Mouse (Mus musculus): ENCODE results near the gene Igf1r. TPM values are rescaled to one million over a fixed set of nuclear protein-coding genes. Genes with fewer than 3 reads are reported as not detected.

The Igf1r gene
- polyA plus RNA-seq, 1 experiment from 2014 or later, result 34.7 TPM

DNA sequence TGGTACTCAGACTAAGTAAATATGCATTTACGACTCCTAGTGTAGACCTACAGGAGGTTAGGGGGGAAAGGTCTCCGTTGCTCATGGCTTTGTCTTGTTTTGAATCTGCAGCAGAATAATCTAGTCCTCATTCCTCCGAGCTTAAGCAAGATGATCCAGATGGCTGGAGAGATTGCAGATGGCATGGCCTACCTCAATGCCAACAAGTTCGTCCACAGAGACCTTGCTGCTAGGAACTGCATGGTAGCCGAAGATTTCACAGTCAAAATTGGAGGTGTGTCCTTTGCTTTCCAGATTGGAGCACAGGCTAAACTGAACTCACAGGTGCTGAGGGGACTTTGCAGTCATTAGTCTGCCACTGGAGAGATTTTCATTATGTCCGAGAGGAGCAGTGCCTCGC, 259.3 kb downstream of the Igf1r start:
- no peak for ATAC-seq (ENCODE audit: low FRiP score, low read depth)
- H3K27me3 ChIP-seq (replicated peaks), result no peaks in the 10 kb centered on the region
- no peak overlapping the region for H3K9ac ChIP-seq
- H3K27ac ChIP-seq, result no peak overlapping the region
- 90% methylated on average over 7 of the region's 7 CpGs for WGBS
- no peak overlapping the region for H3K4me3 ChIP-seq
- H3K36me3 ChIP-seq, result peaks cover 84% of the 10 kb centered on the region
- no peak overlapping the region for H3K4me2 ChIP-seq (replicated peaks)
- H3K4me1 ChIP-seq, result no peaks in the 10 kb centered on the region
- H3K9me3 ChIP-seq, result no peaks in the 10 kb centered on the region

DNA sequence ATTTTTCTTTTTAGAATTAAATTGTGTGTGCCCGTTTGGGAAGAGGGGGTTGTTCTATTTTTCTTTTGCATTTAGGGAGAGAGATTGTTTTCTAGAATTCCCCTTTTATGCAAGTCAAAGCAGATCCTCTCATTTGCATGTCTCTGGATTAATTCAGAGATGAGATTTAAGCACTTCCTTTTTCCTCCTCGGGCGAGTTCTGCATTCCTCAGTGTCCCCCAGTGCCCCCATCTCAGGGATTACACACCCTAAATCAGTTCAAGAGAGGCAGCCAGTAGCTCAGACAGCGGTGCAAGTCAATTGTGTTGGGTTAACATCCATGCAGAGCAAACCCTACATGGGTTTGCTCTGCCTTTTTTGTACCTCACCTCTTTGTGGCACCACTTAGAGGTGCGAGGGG, 261.2 kb downstream of the Igf1r start:
- Histone ChIP-seq H3K27me3 (replicated peaks) (no peaks in the 10 kb centered on the region), H3K27ac (no peak overlapping the region), H3K36me3 (peaks cover 86% of the 10 kb centered on the region), H3K9ac (no peak overlapping the region), H3K4me3 (no peak overlapping the region), H3K4me2 (replicated peaks) (no peak overlapping the region), H3K9me3 (no peaks in the 10 kb centered on the region), H3K4me1 (no peaks in the 10 kb centered on the region)
- no peak for ATAC-seq (ENCODE audit: low FRiP score, low read depth)
- WGBS, result 85% methylated on average over 5 of the region's 5 CpGs

DNA sequence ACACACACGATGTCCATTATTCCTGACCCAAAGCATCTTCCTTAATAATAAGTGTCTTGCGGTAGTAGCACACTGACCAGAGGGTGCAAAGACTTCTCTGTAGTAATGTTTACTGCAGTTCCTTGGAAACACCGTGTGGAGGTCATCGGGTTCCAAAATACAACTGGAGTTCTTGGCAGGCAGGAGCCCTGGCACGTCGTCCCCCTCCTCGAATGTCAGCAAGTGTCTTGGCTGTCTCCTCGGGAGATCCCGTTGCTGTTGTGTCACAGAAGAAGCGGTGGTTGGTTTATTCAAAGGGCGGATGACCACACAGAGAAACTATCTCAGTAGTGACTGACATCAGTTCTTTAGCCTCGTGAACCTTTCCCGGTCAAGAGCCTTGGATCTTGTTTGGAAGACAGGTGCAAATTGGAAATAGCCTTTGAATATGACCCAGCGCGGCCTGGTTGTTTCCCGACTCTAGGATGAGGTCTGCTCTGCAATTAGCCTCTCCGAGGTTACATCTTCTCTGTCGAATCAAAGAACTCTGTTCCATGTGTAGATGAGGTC, 263.0 kb downstream of the Igf1r start:
- no peak for ATAC-seq (ENCODE audit: low FRiP score, low read depth)
- Histone ChIP-seq H3K27me3 (replicated peaks) (no peaks in the 10 kb centered on the region), H3K4me3 (no peak overlapping the region), H3K36me3 (peaks cover 84% of the 10 kb centered on the region), H3K9ac (no peak overlapping the region), H3K27ac (no peak overlapping the region), H3K4me2 (replicated peaks) (no peak overlapping the region), H3K9me3 (no peaks in the 10 kb centered on the region), H3K4me1 (no peaks in the 10 kb centered on the region)
- WGBS, result 93% methylated on average over 18 of the region's 18 CpGs

DNA sequence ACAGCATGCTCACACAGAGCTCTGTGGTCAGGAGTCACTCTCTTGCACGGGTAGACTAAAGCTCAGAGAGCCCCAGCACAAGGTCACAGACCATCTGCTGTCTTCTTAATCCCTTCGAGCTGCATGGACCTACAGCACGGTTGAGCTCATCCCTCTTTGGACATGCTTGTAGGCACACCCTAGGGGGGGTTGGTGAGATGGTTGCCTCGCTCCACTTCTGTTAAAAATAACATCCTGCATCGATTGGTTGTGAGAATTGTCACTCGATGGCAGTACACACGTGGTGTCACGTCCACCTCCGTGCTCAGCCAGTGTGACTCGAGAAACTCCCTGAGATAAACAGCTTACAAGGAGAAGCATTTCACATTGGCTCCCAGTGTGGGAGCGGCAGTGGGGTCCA, 266.3 kb downstream of the Igf1r start:
- WGBS, result 96% methylated on average over 11 of the region's 11 CpGs
- Histone ChIP-seq H3K4me1 (peaks cover 7% of the 10 kb centered on the region; the same call in 1 of the 2 replicates), H3K9ac (no peak overlapping the region), H3K4me3 (no peak overlapping the region), H3K4me2 (replicated peaks) (no peak overlapping the region), H3K27me3 (replicated peaks) (no peaks in the 10 kb centered on the region), H3K9me3 (no peaks in the 10 kb centered on the region), H3K36me3 (peaks cover 67% of the 10 kb centered on the region), H3K27ac (no peak overlapping the region)
- no peak for ATAC-seq (ENCODE audit: low FRiP score, low read depth)

DNA sequence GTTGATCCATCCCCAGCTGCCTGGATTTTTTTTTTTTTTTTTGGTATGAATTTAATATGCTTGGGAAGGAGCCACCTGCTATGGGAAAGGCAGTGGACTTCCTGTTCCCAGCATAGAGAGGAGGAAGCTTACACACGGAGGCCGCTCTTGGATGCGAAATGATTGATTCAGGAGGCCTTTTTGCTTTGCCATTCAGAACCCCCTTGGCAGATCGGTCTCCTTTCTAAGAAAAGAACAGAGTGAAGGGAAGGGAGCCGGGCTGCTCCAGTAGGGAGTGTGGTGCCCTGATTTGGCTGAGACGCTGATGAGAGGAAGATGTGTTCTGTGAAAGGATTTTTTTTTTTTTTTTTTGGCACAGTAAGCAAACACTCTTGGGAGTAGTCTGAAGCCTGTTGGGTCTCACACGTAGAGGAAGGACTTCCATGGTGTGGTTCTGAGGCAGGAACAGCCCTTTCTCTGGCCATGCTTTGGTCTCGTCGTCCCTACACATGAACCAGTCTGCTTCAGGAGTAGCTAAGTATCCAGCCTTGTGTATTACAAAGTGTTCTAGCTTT, 269.1 kb downstream of the Igf1r start:
- no peak overlapping the region for H3K4me2 ChIP-seq (replicated peaks)
- peaks cover 7% of the 10 kb centered on the region; the same call in 1 of the 2 replicates for H3K4me1 ChIP-seq
- peaks cover 61% of the 10 kb centered on the region for H3K36me3 ChIP-seq
- H3K4me3 ChIP-seq, result no peak overlapping the region
- H3K27me3 ChIP-seq (replicated peaks), result no peaks in the 10 kb centered on the region
- 88% methylated on average over 9 of the region's 9 CpGs for WGBS
- no peak overlapping the region for H3K27ac ChIP-seq
- H3K9me3 ChIP-seq, result no peaks in the 10 kb centered on the region
- ATAC-seq (ENCODE audit: low FRiP score, low read depth), result no peak
- H3K9ac ChIP-seq, result no peak overlapping the region

DNA sequence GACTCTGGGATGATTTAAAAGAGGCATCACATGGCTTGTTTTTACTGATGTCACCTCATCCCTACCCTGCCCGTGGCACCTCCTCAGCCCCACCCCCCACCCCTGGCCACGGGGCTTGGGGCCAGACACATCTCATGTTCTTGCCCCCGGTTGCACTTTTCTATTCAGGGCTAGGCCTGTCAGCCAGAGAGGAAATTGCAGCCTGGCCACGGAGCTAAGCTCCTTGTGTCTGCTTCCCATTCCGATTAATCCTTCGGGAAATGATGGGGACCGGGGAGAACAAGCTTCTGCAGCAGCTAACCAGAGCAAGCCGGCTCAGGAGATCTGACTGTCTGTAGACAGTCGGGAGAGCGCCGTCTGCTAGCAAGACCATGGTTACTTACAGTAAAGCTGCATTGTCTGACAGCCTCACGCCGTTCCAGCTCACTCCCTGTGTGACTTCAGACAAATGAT, 270.8 kb downstream of the Igf1r start:
- H3K4me1 ChIP-seq, result peaks cover 8% of the 10 kb centered on the region; the same call in 1 of the 2 replicates
- H3K4me3 ChIP-seq, result no peak overlapping the region
- H3K27ac ChIP-seq, result no peak overlapping the region
- 70% methylated on average over 13 of the region's 13 CpGs for WGBS
- peaks cover 55% of the 10 kb centered on the region for H3K36me3 ChIP-seq
- H3K27me3 ChIP-seq (replicated peaks), result no peaks in the 10 kb centered on the region
- no peak for ATAC-seq (ENCODE audit: low FRiP score, low read depth)
- H3K9ac ChIP-seq, result no peak overlapping the region
- H3K9me3 ChIP-seq, result no peaks in the 10 kb centered on the region
- no peak overlapping the region for H3K4me2 ChIP-seq (replicated peaks)

DNA sequence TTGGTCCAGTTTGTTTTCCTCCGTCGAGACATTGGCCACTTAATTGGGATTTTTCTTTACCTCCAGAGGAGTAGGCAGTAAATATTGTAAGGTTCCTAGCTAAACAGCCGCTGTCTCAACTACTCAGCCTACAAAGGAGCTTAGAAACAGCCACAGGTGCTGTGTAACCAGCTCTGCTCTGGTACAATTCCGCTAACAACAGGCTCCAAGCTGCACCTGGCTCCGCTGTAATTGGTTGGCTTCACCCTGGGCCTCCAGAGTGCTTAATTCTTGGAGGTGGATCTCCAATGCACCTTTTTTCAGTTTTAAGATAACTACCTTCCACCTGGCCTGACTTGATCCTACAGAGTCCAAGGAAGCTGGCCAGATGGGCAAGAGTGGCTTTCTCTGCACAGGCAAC, 271.4 kb downstream of the Igf1r start:
- Histone ChIP-seq H3K4me3 (no peak overlapping the region), H3K9ac (no peak overlapping the region), H3K27ac (no peak overlapping the region), H3K4me1 (peaks cover 10% of the 10 kb centered on the region; the same call in 1 of the 2 replicates), H3K9me3 (no peaks in the 10 kb centered on the region), H3K4me2 (replicated peaks) (no peak overlapping the region), H3K27me3 (replicated peaks) (no peaks in the 10 kb centered on the region), H3K36me3 (peaks cover 51% of the 10 kb centered on the region)
- no peak for ATAC-seq (ENCODE audit: low FRiP score, low read depth)
- 94% methylated on average over 5 of the region's 5 CpGs for WGBS

DNA sequence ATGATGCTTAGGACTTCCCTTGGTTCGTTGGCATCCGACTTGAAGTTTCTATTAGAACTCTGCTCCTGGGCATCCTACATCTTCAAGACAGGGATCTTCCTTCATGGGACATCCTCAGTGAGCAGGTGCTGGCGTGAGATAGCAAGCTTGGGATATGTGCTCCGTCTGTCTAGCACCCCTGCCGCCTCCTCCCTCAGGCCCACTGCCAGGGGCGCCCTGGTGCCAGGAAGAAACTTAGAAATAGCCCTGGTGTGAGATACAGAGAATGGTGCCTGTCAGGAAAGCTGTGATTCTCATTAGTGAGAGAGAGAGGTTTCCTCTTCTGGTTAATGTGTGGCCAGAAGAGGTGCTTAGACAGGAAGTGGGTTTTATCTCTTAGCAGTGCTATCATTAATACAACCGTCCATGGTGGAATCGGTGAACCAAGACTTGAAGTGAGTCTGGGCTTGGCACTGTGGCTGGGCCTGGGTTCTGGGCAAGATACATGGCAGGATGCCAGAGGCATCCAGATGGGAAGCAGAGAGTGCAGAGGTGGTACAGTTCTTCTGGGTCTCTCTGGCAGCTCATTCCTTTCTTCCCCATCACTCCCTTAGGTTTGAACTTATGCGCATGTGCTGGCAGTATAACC, 272.9 kb downstream of the Igf1r start:
- H3K9me3 ChIP-seq, result no peaks in the 10 kb centered on the region
- H3K4me1 ChIP-seq, result peaks cover 10% of the 10 kb centered on the region; the same call in 1 of the 2 replicates
- peaks cover 50% of the 10 kb centered on the region for H3K36me3 ChIP-seq
- ATAC-seq (ENCODE audit: low FRiP score, low read depth), result no peak
- 89% methylated on average over 9 of the region's 9 CpGs for WGBS
- no peak overlapping the region for H3K27ac ChIP-seq
- H3K4me3 ChIP-seq, result no peak overlapping the region
- no peaks in the 10 kb centered on the region for H3K27me3 ChIP-seq (replicated peaks)
- H3K9ac ChIP-seq, result no peak overlapping the region
- no peak overlapping the region for H3K4me2 ChIP-seq (replicated peaks)

DNA sequence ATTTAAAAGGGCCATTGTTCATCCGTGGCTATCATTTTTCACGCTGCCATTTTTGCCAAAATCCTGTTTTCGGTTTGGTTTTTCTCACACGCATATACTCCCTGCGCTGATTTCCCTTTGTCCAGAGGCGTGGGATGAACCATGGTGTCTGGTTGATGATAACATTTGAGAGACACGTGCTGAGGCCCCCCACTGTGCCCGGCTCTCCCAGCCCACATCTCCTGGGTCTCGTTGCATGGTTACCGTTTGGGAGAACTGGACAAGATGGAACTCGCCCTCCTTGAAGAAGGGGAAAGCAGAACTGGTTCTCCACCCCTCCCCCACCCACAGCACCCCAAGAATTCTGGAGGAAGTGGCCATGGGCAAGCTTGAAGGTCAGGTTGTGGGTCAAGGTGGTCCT, 274.4 kb downstream of the Igf1r start:
- H3K27me3 ChIP-seq (replicated peaks), result no peaks in the 10 kb centered on the region
- WGBS, result 82% methylated on average over 11 of the region's 11 CpGs
- ATAC-seq (ENCODE audit: low FRiP score, low read depth), result no peak
- no peak overlapping the region for H3K4me2 ChIP-seq (replicated peaks)
- H3K9me3 ChIP-seq, result no peaks in the 10 kb centered on the region
- peaks cover 10% of the 10 kb centered on the region; the same call in 1 of the 2 replicates for H3K4me1 ChIP-seq
- H3K9ac ChIP-seq, result no peak overlapping the region
- H3K36me3 ChIP-seq, result peaks cover 56% of the 10 kb centered on the region
- H3K4me3 ChIP-seq, result no peak overlapping the region
- no peak overlapping the region for H3K27ac ChIP-seq

DNA sequence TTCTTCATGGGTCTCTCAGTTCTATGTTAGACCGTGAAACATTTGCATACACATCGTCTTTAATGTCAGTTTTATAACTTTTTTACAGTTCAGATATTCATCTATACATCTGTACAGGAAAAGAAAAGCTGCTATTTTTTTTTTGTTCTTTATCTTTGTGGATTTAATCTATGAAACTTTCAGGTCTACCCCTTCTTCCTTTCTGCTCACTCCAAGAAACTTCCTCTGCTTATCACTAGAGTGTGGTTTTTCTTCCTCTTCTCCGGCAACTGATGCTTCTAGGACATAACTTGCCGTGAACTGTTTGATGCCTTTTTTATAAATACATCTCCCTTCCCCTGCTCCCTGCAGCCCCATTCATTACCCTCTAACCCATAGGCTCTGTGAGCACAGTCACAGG, 275.0 kb downstream of the Igf1r start:
- Histone ChIP-seq H3K27me3 (replicated peaks) (no peaks in the 10 kb centered on the region), H3K36me3 (peaks cover 56% of the 10 kb centered on the region), H3K4me3 (no peak overlapping the region), H3K4me1 (peaks cover 10% of the 10 kb centered on the region), H3K4me2 (replicated peaks) (no peak overlapping the region), H3K27ac (no peak overlapping the region), H3K9ac (no peak overlapping the region), H3K9me3 (no peaks in the 10 kb centered on the region)
- 88% methylated on average over 4 of the region's 4 CpGs for WGBS
- ATAC-seq (ENCODE audit: low FRiP score, low read depth), result no peak

DNA sequence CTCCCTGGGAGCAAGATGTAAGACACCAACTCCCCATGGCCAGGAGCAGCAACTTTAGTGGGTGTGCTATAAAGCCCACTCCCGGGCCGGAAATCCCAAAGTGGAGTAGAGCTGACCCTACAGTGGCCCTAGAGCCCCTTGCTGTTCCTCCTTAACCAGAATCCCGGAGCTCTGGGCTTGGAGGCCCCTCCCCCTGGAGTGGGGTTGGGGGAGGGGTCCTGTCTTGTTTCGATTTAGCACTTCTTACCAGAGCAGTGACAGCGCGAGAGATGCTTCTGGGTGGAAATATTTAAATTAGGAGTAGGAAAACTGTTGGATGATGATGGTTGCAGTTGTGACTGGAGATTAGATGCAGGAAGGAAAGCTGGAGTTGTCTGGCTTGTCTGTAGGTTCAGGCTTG, 275.9 kb downstream of the Igf1r start:
- no peaks in the 10 kb centered on the region for H3K27me3 ChIP-seq (replicated peaks)
- no peaks in the 10 kb centered on the region for H3K9me3 ChIP-seq
- H3K36me3 ChIP-seq, result peaks cover 53% of the 10 kb centered on the region
- no peak overlapping the region for H3K9ac ChIP-seq
- H3K27ac ChIP-seq, result no peak overlapping the region
- peaks cover 4% of the 10 kb centered on the region for H3K4me1 ChIP-seq
- H3K4me3 ChIP-seq, result no peak overlapping the region
- ATAC-seq (ENCODE audit: low FRiP score, low read depth), result no peak
- WGBS, result 53% methylated on average over 6 of the region's 6 CpGs
- no peak overlapping the region for H3K4me2 ChIP-seq (replicated peaks)

DNA sequence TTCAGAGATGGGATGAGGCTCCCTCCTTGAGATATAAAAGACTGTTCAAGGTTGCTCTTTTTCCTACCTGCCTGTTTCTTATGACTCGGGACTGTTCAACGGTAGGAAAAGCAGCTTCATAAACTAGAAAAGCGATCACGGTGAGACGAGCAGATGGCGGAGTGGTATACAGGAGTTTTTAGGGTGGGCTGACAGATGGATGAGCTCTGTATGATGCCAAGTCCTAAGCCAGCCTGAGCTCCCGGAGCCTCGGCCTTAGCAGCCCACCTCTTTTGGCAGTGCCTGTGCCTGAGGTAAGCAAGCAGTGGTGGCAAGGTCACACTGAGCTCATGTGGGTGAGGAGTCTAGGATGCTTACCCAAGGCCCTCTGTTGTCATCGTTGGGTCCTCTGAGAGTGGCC, 278.2 kb downstream of the Igf1r start:
- Histone ChIP-seq H3K4me1 (peaks cover 8% of the 10 kb centered on the region), H3K36me3 (peaks cover 44% of the 10 kb centered on the region), H3K9ac (no peak overlapping the region), H3K27me3 (replicated peaks) (no peaks in the 10 kb centered on the region), H3K27ac (no peak overlapping the region), H3K9me3 (no peaks in the 10 kb centered on the region), H3K4me3 (no peak overlapping the region), H3K4me2 (replicated peaks) (no peak overlapping the region)
- no peak for ATAC-seq (ENCODE audit: low FRiP score, low read depth)
- 93% methylated on average over 9 of the region's 9 CpGs for WGBS

DNA sequence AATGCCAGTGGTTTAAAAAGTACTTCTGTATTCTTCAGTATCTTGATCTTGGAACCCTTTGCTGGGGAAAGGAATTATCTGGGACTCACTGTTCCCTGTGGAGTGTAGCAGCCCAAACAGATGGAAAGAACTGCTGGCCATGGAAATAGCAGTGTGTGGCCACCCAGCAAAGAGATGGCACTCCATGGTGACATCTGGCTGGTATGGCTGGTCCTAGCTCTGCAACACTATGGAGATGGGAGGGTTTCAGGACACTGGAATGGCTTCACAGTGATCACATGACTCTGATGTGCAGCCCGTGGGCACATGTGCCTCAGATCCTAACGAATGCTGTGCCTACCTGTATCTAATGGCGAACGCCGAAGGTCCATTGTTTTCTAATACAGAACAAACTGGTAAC, 279.9 kb downstream of the Igf1r start:
- Histone ChIP-seq H3K4me2 (replicated peaks) (no peak overlapping the region), H3K36me3 (peaks cover 31% of the 10 kb centered on the region), H3K27me3 (replicated peaks) (no peaks in the 10 kb centered on the region), H3K27ac (no peak overlapping the region), H3K4me3 (no peak overlapping the region), H3K9ac (no peak overlapping the region), H3K9me3 (no peaks in the 10 kb centered on the region), H3K4me1 (peaks cover 8% of the 10 kb centered on the region)
- WGBS, result 89% methylated on average over 5 of the region's 5 CpGs
- ATAC-seq (ENCODE audit: low FRiP score, low read depth), result no peak
